Mouse (Mus musculus) heart, adult 18-20 months (tissue): Measurements from ENCODE around the gene Cyp2c50. TPM values are rescaled to one million over a fixed set of nuclear protein-coding genes. Genes with fewer than 3 reads are reported as not detected.
"Not testable (repeated sequence)": the region's sequence is repeated elsewhere in the genome, so short reads cannot be mapped to it uniquely, and the experiment has no call there.

ENCODE experiments used
- DNase-seq, 2 experiments: peaks; one replicate each; pipeline ENCODE4 v3.0.0; 2021 to 2022; ENCODE audit warnings: mixed read lengths in 1 of 2
- long read RNA-seq, 2 experiments: library from polyadenylated mRNA; stranded (forward); transcript quantifications; one replicate each; pipeline ENCODE4 v2.0.0; 2021
- total RNA-seq, 2 experiments: library from RNA; stranded (reverse); gene quantifications; 2 replicates each; pipeline ENCODE4 v1.2.3; 2021

Cyp2c50 gene
- not detected for total RNA-seq
- long read RNA-seq, experiment 1 = 0 reads
- long read RNA-seq, experiment 2 = 0 reads

- not testable (repeated sequence) for DNase-seq
Observed at GRCm38 (mm10) chr19:40089421-40089820, at the start of gene Cyp2c50. TSS of gene Cyp2c50 (plus strand) at chr19:40089688.

- no peak for DNase-seq
Observed at GRCm38 (mm10) chr19:40073701-40074100, 15.8 kb upstream of the Cyp2c50 start, which contains the start of gene Cyp2c54. TSS of gene Cyp2c54 (minus strand) at chr19:40073827.

DNA sequence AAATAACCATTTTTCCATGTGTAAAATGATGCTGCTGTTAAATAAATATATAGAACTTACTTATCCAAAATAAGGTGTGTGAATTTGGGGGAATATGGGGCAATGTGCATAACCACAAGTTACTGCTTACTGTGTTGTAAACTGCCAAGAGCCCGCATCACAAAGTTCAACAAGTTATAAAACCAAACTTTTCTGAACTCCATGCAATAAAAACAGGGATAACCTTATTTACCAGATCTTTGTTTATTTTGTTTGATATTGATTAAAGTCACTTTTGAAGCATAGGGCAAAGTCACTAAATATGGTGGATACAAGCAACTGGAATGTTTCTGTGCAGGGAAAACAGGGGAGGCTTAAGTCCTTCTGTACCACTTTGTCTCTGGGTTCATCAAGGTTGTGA is 1.1 kb upstream of the Cyp2c50 start:
- DNase-seq = no peak

DNA sequence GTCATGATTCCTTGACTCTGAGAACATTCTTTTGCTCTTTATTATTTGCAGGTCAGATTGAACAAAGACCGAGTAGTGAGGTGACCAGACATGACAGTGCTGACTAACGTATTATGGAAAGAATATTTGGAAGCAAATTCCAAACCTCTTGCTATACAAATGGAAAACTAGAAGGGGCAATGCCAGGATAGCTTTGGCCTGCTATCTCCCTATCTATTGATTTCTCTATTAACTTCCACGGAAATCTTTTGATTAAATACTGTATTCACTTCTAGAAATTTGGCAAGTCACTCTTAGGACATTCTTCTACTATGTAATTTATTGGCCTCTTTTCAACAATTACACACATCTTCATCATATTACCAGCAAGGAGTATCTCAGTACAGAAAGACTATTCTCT is 1.6 kb downstream of the Cyp2c50 start:
- no peak for DNase-seq

DNA sequence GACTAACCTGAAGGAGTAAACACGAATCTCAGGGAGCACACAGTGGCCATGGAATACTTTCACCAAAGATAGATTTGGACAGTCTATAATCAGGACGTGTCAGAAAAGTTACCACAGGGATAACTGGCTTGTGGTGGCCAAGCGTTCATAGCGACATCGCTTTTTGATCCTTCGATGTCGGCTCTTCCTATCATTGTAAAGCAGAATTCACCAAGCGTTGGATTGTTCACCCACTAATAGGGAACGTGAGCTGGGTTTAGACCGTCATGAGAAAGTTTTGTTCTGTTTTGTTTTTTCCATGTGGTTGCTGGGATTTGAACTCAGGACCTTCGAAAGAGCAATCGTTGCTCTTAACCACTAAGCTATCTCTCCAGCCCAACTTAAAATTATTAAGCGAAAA is 30.1 kb downstream of the Cyp2c50 start:
- DNase-seq = not testable (repeated sequence)

- not testable (repeated sequence) for DNase-seq
Observed at GRCm38 (mm10) chr19:40125165-40125564, 35.7 kb downstream of the Cyp2c50 start.

DNA sequence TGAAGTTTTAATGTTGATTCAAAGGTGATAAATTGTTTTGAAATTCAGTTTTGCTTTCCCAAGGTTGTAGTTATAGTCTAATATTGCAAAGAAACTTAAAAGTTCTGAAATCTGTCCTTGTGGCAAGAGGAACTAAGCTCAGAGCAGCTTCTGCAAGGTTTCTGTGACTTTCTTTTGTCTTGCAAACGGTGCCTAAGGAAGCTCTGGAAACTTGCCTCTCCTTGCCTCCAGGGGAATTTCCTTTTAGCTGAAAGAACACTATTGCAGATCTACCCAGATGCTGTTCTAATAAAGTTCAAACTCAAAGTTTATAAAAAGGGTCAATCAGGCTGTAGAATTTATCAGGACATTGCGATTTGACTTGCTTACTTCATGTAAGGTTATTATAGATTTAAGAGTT is 37.5 kb downstream of the Cyp2c50 start:
- not testable (repeated sequence) for DNase-seq

Other genes starting within 250 kb of the Cyp2c50 start
- gene Cyp2c69, start 202.9 kb upstream of the Cyp2c50 start, total RNA-seq = not detected
- gene Cyp2c37, start 97.3 kb upstream of the Cyp2c50 start, total RNA-seq = not detected
- gene Cyp2c54, start 15.9 kb upstream of the Cyp2c50 start, total RNA-seq = not detected
- gene Cyp2c70, start 97.6 kb downstream of the Cyp2c50 start, total RNA-seq = under 1 TPM; 0.28 to 0.30 TPM
- gene Pdlim1, start 182.2 kb downstream of the Cyp2c50 start, total RNA-seq = 100 to 1,000 TPM; 119 to 169 TPM